Mouse (Mus musculus) A20 (cell line): ENCODE results near the gene 2310039H08Rik.
A peak's percentile ranks its signal among the peaks of the same experiment; 100 is the strongest.
"Not testable (repeated sequence)": the region's sequence is repeated elsewhere in the genome, so short reads cannot be mapped to it uniquely, and the experiment has no call there.

Source experiments
- DNase-seq: peaks from one replicate; pipeline ENCODE4 v3.0.0-alpha.2; 2011; ENCODE audit warnings: low read depth, low spot score

2310039H08Rik gene

GRCm38 (mm10) chr17:46758753-46759152, 13.7 kb upstream of the 2310039H08Rik start:
- DNase-seq = no peak

- DNase-seq = no peak
Observed at GRCm38 (mm10) chr17:46763544-46763943, 8.9 kb upstream of the 2310039H08Rik start, which contains the start of gene Ptcra. Ptcra (minus strand) TSS chr17:46763712.

- DNase-seq = not testable (repeated sequence)
Observed at GRCm38 (mm10) chr17:46764916-46765315, 7.5 kb upstream of the 2310039H08Rik start.

GRCm38 (mm10) chr17:46767868-46768267, 4.6 kb upstream of the 2310039H08Rik start:
- no peak for DNase-seq

- DNase-seq = no peak
Observed at GRCm38 (mm10) chr17:46770546-46770945, 1.9 kb upstream of the 2310039H08Rik start.

GRCm38 (mm10) chr17:46771025-46771424, 1.4 kb upstream of the 2310039H08Rik start:
- peak; percentile 43 for DNase-seq

- DNase-seq = no peak
Observed at GRCm38 (mm10) chr17:46771616-46772015, 819 bp upstream of the 2310039H08Rik start.

- DNase-seq = no peak
Observed at GRCm38 (mm10) chr17:46772038-46772403, 414 bp upstream of the 2310039H08Rik start.

- DNase-seq = peak; percentile 76
Observed at GRCm38 (mm10) chr17:46773278-46774130, 1.1 kb downstream of the 2310039H08Rik start.

GRCm38 (mm10) chr17:46774131-46774472, 1.7 kb downstream of the 2310039H08Rik start:
- no peak for DNase-seq

GRCm38 (mm10) chr17:46775070-46775469, 2.6 kb downstream of the 2310039H08Rik start:
- DNase-seq = no peak

- no peak for DNase-seq
Observed at GRCm38 (mm10) chr17:46776087-46776486, 3.7 kb downstream of the 2310039H08Rik start.

- DNase-seq = no peak
Observed at GRCm38 (mm10) chr17:46781876-46782275, 9.4 kb downstream of the 2310039H08Rik start.

GRCm38 (mm10) chr17:46782341-46783221, 10.1 kb downstream of the 2310039H08Rik start, which contains the start of gene Rpl7l1:
Rpl7l1 (minus strand) TSS chr17:46782672.
- DNase-seq = peak; percentile 97

- no peak for DNase-seq
Observed at GRCm38 (mm10) chr17:46783222-46783565, 10.8 kb downstream of the 2310039H08Rik start.

GRCm38 (mm10) chr17:46786952-46787351, 14.5 kb downstream of the 2310039H08Rik start:
- no peak for DNase-seq

GRCm38 (mm10) chr17:46787974-46788373, 15.5 kb downstream of the 2310039H08Rik start:
- not testable (repeated sequence) for DNase-seq

- no peak for DNase-seq
Observed at GRCm38 (mm10) chr17:46792963-46793362, 20.5 kb downstream of the 2310039H08Rik start.

GRCm38 (mm10) chr17:46796743-46797142, 24.3 kb downstream of the 2310039H08Rik start:
- no peak for DNase-seq

GRCm38 (mm10) chr17:46797386-46797785, 25.0 kb downstream of the 2310039H08Rik start:
- no peak for DNase-seq

- no peak for DNase-seq
Observed at GRCm38 (mm10) chr17:46799680-46800079, 27.2 kb downstream of the 2310039H08Rik start.

GRCm38 (mm10) chr17:46801761-46802160, 29.3 kb downstream of the 2310039H08Rik start:
- DNase-seq = no peak
